Comparison of ENCODE assay signal across 8 mouse cellular contexts in the genomic region with DNA sequence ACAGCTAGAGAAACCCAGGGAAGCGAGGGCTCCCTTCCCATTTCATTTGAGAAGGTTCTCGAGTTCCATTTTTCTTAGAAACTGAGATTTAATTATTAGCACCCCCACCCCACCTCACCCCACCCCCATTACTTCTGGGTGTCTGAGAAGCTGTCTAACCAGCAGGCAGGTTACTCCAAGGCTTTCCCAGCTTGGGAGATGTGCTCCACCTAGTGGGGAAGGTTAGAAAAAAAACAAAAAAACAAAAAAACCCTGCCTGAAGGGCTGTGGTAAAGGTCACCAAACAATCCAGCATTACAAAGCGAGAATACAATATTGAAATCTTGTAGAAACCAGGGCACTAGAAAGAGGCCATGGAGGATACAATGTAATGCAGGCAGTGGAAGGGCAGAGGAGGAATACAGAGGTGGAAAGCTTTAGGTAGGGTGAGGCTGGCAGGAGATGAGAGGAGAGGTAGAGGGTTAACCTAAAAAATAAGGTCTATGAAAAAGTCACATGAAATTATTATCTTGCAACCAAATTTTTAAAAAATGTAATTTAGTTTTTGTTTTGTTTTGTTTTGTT. TPM values are rescaled to one million over a fixed set of nuclear protein-coding genes. Genes with fewer than 3 reads are reported as not detected.
DNase-seq lines count a peak whose midpoint lies in the region; ATAC-seq and TF ChIP-seq lines count a peak whose summit lies in the region.
"Had no signal": no experiment of that assay in that cellular context is flagged by ENCODE, and none has a peak within 500 bp of the region (broad histone marks: within the 10 kb centered on the region; RNA-seq: fewer than 3 reads in every experiment).

No protein-coding gene starts in this region.

- WGBS in liver, postnatal 0 days (ENCODE audit: insufficient replicate concordance): 28% methylated on average over 3 of the region's 3 CpGs

- H3K27me3 ChIP-seq in liver, postnatal 0 days (ENCODE audit: insufficient read depth, low read length): no peaks in the 10 kb centered on the region
- H3K27me3 ChIP-seq: heart, embryonic 13.5 days had no signal

- DNase-seq in liver, postnatal 0 days: no peak
- DNase-seq in liver: no peak
- peak; percentile 5 for DNase-seq in c-Kit-positive CD71-positive TER-119-positive erythroid progenitor cells, embryonic 14.5 days (ENCODE audit: low spot score)
- peak; percentile 22 for DNase-seq in gonadal fat pad, adult 2 months (ENCODE audit: low read depth)
- DNase-seq in lung, postnatal 14 days: peak; percentile 24
- DNase-seq in left cerebral cortex, postnatal 10 days (ENCODE audit: extremely low spot score in 1 of 2, low spot score in 2 of 2): no peak
- DNase-seq in left cerebral cortex, postnatal 14 days (ENCODE audit: low spot score in 2 of 2): no peak

- ATAC-seq in liver, postnatal 0 days: no peak

- TF ChIP-seq CTCF in liver, postnatal 0 days (IDR thresholded peaks at IDR 0.05; ENCODE audit: low read depth): peak; percentile 52

- H3K4me2 ChIP-seq in liver, postnatal 0 days (ENCODE audit: low read depth, low read length): no peak overlapping the region
- H3K4me2 ChIP-seq: heart, embryonic 13.5 days had no signal

- no peak overlapping the region for H3K4me3 ChIP-seq in liver, postnatal 0 days (ENCODE audit: low read depth, low read length)
- H3K4me3 ChIP-seq: heart, embryonic 13.5 days had no signal

- H3K9ac ChIP-seq in liver, postnatal 0 days (replicated peaks): no peak overlapping the region
- H3K9ac ChIP-seq: heart, embryonic 13.5 days had no signal

- H3K36me3 ChIP-seq in liver, postnatal 0 days (replicated peaks; ENCODE audit: insufficient read depth, low read length): no peaks in the 10 kb centered on the region

- no peak overlapping the region for H3K27ac ChIP-seq in liver, postnatal 0 days (ENCODE audit: low read depth)
- H3K27ac ChIP-seq: heart, embryonic 13.5 days had no signal

- H3K4me1 ChIP-seq in liver, postnatal 0 days (ENCODE audit: insufficient read depth): no peaks in the 10 kb centered on the region
- H3K4me1 ChIP-seq: heart, embryonic 13.5 days had no signal

- intact Hi-C loops in left cerebral cortex, postnatal 10 days (cut with DNase I): no loop called here
- intact Hi-C loops in left cerebral cortex, postnatal 14 days (cut with DNase I): loop anchor here (5.0 kb wide), 1 partner anchor 208 kb away; no protein-coding TSS in a partner anchor

- no peak for TF ChIP-seq EP300 in liver, postnatal 0 days (IDR thresholded peaks at IDR 0.05; ENCODE audit: low read depth)

- H3K9me3 ChIP-seq in liver, postnatal 0 days (ENCODE audit: low read length): no peaks in the 10 kb centered on the region
- H3K9me3 ChIP-seq: heart, embryonic 13.5 days had no signal

RNA-seq across cellular contexts. Expression of gene Prss35, which starts 57.2 kb away (rescaled TPM):
- 0.54 and 0.67 TPM in 2 replicates for polyA plus RNA-seq in liver, postnatal 0 days (2015; fragmentation: Nextera tagmentation; extraction: Ambion mirVana)
- polyA plus RNA-seq in gonadal fat pad, adult 2 months (2012; rRNA removed): 0.08 and 0.19 TPM in 2 replicates
- 10 to 100 TPM; 11.9 to 15.4 TPM for total RNA-seq in left cerebral cortex, postnatal 10 days (2021)
- 1 to 10 TPM; 6.4 to 6.5 TPM for total RNA-seq in left cerebral cortex, postnatal 14 days (2021)

Comparison
In these comparisons a context has a peak if more than half of its experiments do, and no peak if none do; other contexts are left out.
1. DNase-seq: peak in c-Kit-positive CD71-positive TER-119-positive erythroid progenitor cells, embryonic 14.5 days (single experiment), gonadal fat pad, adult 2 months (single experiment) and lung, postnatal 14 days (single experiment); none in liver, postnatal 0 days (single experiment), liver (single experiment), left cerebral cortex, postnatal 10 days (0 of 2) and left cerebral cortex, postnatal 14 days (0 of 2).